Mouse (Mus musculus) liver, embryonic 11.5 days (tissue): ENCODE measurements around the gene Pnpla1. TPM values are rescaled to one million over a fixed set of nuclear protein-coding genes. Genes with fewer than 3 reads are reported as not detected.

ENCODE experiments used
- ATAC-seq: fragments of 200-750 bp; cut with Nextera tagmentation; replicated peaks from 2 replicates; pipeline ENCODE4 v1.8.0; 2017; ENCODE audit warnings: moderate number of reproducible peaks, mild to moderate bottlenecking, moderate TSS enrichment, moderate library complexity; ENCODE audit not compliant: low FRiP score
- DNase-seq: peaks from one replicate; pipeline ENCODE4 v3.0.0-alpha.2; 2017; ENCODE audit warnings: low spot score
- H3K27ac ChIP-seq: fragments of 300-500 bp; sonication (generic); 2 replicates; pipeline ENCODE4 v1.5.1; 2014; ENCODE audit warnings: mild to moderate bottlenecking, low read depth, low read length, control low read depth
- H3K27me3 ChIP-seq: fragments of 300-500 bp; sonication (generic); replicated peaks from 2 replicates; pipeline ENCODE4 v1.6.1; 2014; ENCODE audit warnings: low read length, mixed read lengths; ENCODE audit not compliant: control insufficient read depth, insufficient read depth
- H3K36me3 ChIP-seq: fragments of 300-500 bp; sonication (generic); 2 replicates; pipeline ENCODE4 v1.6.1; 2014; ENCODE audit warnings: mild to moderate bottlenecking, low read length, moderate library complexity, mixed read lengths; ENCODE audit not compliant: control insufficient read depth, insufficient read depth
- H3K4me1 ChIP-seq: fragments of 300-500 bp; sonication (generic); replicated peaks from 2 replicates; pipeline ENCODE4 v1.6.1; 2014; ENCODE audit warnings: low read length, mixed read lengths; ENCODE audit not compliant: control insufficient read depth, insufficient read depth
- H3K4me2 ChIP-seq: fragments of 300-500 bp; sonication (generic); 2 replicates; pipeline ENCODE4 v1.6.1; 2014; ENCODE audit warnings: mild to moderate bottlenecking, control low read depth, moderate library complexity
- H3K4me3 ChIP-seq: fragments of 300-500 bp; sonication (generic); 2 replicates; pipeline ENCODE4 v1.5.1; 2014; ENCODE audit warnings: low read depth, low read length, control low read depth
- H3K9ac ChIP-seq: fragments of 300-500 bp; sonication (generic); 2 replicates; pipeline ENCODE4 v1.6.1; 2014; ENCODE audit warnings: low read depth, low read length, control low read depth
- H3K9me3 ChIP-seq: fragments of 300-500 bp; sonication (generic); 2 replicates; pipeline ENCODE4 v1.6.1; 2016; ENCODE audit warnings: low read length, inconsistent platforms, mixed read lengths; ENCODE audit not compliant: control insufficient read depth
- WGBS: fragments of 180-500 bp; shearing (Covaris S2); extraction: QIAGEN DNeasy Blood & Tissue Kit; methylation state at CpG from one replicate; pipeline ENCODE4 v1.1.7; 2014; 5-methylcytosine and 5-hydroxymethylcytosine counted together
- polyA plus RNA-seq: library from polyadenylated mRNA; unstranded; fragments of >200 nt; fragmentation: Nextera tagmentation; extraction: Ambion mirVana; gene quantifications from 2 replicates; pipeline ENCODE4 v1.2.1, GENCODE M21; 2014

Pnpla1 gene
- polyA plus RNA-seq, 1 experiment from 2014 or later, result not detected

GRCm38 (mm10) chr17:28928004-28928403, 69.8 kb downstream of the Pnpla1 start:
- Histone ChIP-seq H3K4me3 (no peak overlapping the region), H3K27ac (no peak overlapping the region), H3K4me1 (peaks cover 20% of the 10 kb centered on the region), H3K27me3 (no peaks in the 10 kb centered on the region), H3K4me2 (no peak overlapping the region), H3K36me3 (no peaks in the 10 kb centered on the region), H3K9ac (no peak overlapping the region), H3K9me3 (no peaks in the 10 kb centered on the region)
- DNase-seq (no peak), ATAC-seq (no peak)
- WGBS, result 86% methylated on average over 9 of the region's 9 CpGs

GRCm38 (mm10) chr17:28929369-28929768, 71.2 kb downstream of the Pnpla1 start:
- no peak overlapping the region for H3K4me2 ChIP-seq
- peak overlapping the region; percentile 9; the same call in 1 of the 2 replicates for H3K9ac ChIP-seq
- H3K36me3 ChIP-seq, result no peaks in the 10 kb centered on the region
- peaks cover 20% of the 10 kb centered on the region for H3K4me1 ChIP-seq
- ATAC-seq, result no peak
- peak overlapping the region; percentile 98; the same call in 1 of the 2 replicates for H3K27ac ChIP-seq
- 89% methylated on average over 4 of the region's 4 CpGs for WGBS
- no peak overlapping the region for H3K4me3 ChIP-seq
- no peaks in the 10 kb centered on the region for H3K9me3 ChIP-seq
- H3K27me3 ChIP-seq, result no peaks in the 10 kb centered on the region
- no peak for DNase-seq

GRCm38 (mm10) chr17:28930392-28931074, 72.3 kb downstream of the Pnpla1 start:
- Histone ChIP-seq H3K27me3 (no peaks in the 10 kb centered on the region), H3K4me1 (peaks cover 20% of the 10 kb centered on the region), H3K27ac (peak overlapping the region; percentile 98), H3K36me3 (no peaks in the 10 kb centered on the region), H3K9me3 (no peaks in the 10 kb centered on the region), H3K4me3 (peak overlapping the region; percentile 23; the same call in 1 of the 2 replicates), H3K9ac (peak overlapping the region; percentile 77), H3K4me2 (peak overlapping the region; percentile 64)
- DNase-seq, result peak; percentile 73
- peak; percentile 83 for ATAC-seq
- 19% methylated on average over 14 of the region's 14 CpGs for WGBS

GRCm38 (mm10) chr17:28931436-28932211, 73.4 kb downstream of the Pnpla1 start:
- WGBS, result 88% methylated on average over 18 of the region's 18 CpGs
- H3K4me3 ChIP-seq, result no peak overlapping the region
- H3K36me3 ChIP-seq, result no peaks in the 10 kb centered on the region
- H3K27ac ChIP-seq, result peak overlapping the region; percentile 98
- DNase-seq (no peak), ATAC-seq (no peak)
- H3K9me3 ChIP-seq, result no peaks in the 10 kb centered on the region
- no peak overlapping the region for H3K4me2 ChIP-seq
- peaks cover 29% of the 10 kb centered on the region for H3K4me1 ChIP-seq
- peak overlapping the region; percentile 37; the same call in 1 of the 2 replicates for H3K9ac ChIP-seq
- no peaks in the 10 kb centered on the region for H3K27me3 ChIP-seq

- Histone ChIP-seq H3K4me2 (no peak overlapping the region), H3K4me3 (no peak overlapping the region), H3K27ac (no peak overlapping the region), H3K4me1 (peaks cover 26% of the 10 kb centered on the region), H3K27me3 (no peaks in the 10 kb centered on the region), H3K36me3 (no peaks in the 10 kb centered on the region), H3K9ac (no peak overlapping the region), H3K9me3 (no peaks in the 10 kb centered on the region; the same call in 1 of the 2 replicates)
- DNase-seq, result no peak
- ATAC-seq, result no peak
- 83% methylated on average over 4 of the region's 4 CpGs for WGBS
Measured at GRCm38 (mm10) chr17:28932274-28932673, 74.1 kb downstream of the Pnpla1 start.

GRCm38 (mm10) chr17:28934120-28934916, 76.1 kb downstream of the Pnpla1 start:
- DNase-seq, result no peak
- ATAC-seq, result no peak
- H3K4me2 ChIP-seq, result no peak overlapping the region
- H3K36me3 ChIP-seq, result no peaks in the 10 kb centered on the region
- no peaks in the 10 kb centered on the region for H3K27me3 ChIP-seq
- 0 out of 2 replicates have a peak overlapping the region, but pooled peaks have one; percentile 43 for H3K9ac ChIP-seq
- H3K4me1 ChIP-seq, result peaks cover 26% of the 10 kb centered on the region
- H3K9me3 ChIP-seq, result no peaks in the 10 kb centered on the region; the same call in 1 of the 2 replicates
- 74% methylated on average over 19 of the region's 19 CpGs for WGBS
- 0 out of 2 replicates have a peak overlapping the region, but pooled peaks have one; percentile 0 for H3K27ac ChIP-seq
- no peak overlapping the region for H3K4me3 ChIP-seq

- Histone ChIP-seq H3K4me2 (no peak overlapping the region), H3K27ac (peak overlapping the region; percentile 68; the same call in 1 of the 2 replicates)
- ATAC-seq, result peak; percentile 68
Measured at GRCm38 (mm10) chr17:28936133-28936532, 77.9 kb downstream of the Pnpla1 start.

GRCm38 (mm10) chr17:28936622-28937345, 78.6 kb downstream of the Pnpla1 start:
- peaks cover 9% of the 10 kb centered on the region for H3K4me1 ChIP-seq
- H3K36me3 ChIP-seq, result no peaks in the 10 kb centered on the region
- no peaks in the 10 kb centered on the region; the same call in 1 of the 2 replicates for H3K9me3 ChIP-seq
- no peak overlapping the region for H3K4me2 ChIP-seq
- 79% methylated on average over 10 of the region's 10 CpGs for WGBS
- no peak overlapping the region for H3K4me3 ChIP-seq
- no peaks in the 10 kb centered on the region for H3K27me3 ChIP-seq
- no peak for DNase-seq
- no peak overlapping the region for H3K27ac ChIP-seq
- H3K9ac ChIP-seq, result no peak overlapping the region
- no peak for ATAC-seq

More at GRCm38 (mm10) chr17:28936133-28936532, 77.9 kb downstream of the Pnpla1 start:
- 51% methylated on average over 7 of the region's 7 CpGs for WGBS
- Histone ChIP-seq H3K9me3 (no peaks in the 10 kb centered on the region; the same call in 1 of the 2 replicates), H3K9ac (0 out of 2 replicates have a peak overlapping the region, but pooled peaks have one; percentile 25), H3K4me1 (peaks cover 15% of the 10 kb centered on the region), H3K27me3 (no peaks in the 10 kb centered on the region), H3K36me3 (no peaks in the 10 kb centered on the region), H3K4me3 (no peak overlapping the region)
- no peak for DNase-seq
